Mouse (Mus musculus): ENCODE results near the gene Coro1b.

Gene Coro1b

GRCm38 (mm10) chr19:4148491-4148806 lies at the start of gene Coro1b:
Coro1b (plus strand) TSS chr19:4148619.
- peak; percentile 84 to 95 for DNase-seq (ENCODE audit: low spot score in 2 of 2)

GRCm38 (mm10) chr19:4099056-4099455 lies 49.4 kb upstream of the Coro1b start:
- DNase-seq (ENCODE audit: low spot score in 2 of 2), result peak in 1 of 2 experiments; percentile 95

DNA sequence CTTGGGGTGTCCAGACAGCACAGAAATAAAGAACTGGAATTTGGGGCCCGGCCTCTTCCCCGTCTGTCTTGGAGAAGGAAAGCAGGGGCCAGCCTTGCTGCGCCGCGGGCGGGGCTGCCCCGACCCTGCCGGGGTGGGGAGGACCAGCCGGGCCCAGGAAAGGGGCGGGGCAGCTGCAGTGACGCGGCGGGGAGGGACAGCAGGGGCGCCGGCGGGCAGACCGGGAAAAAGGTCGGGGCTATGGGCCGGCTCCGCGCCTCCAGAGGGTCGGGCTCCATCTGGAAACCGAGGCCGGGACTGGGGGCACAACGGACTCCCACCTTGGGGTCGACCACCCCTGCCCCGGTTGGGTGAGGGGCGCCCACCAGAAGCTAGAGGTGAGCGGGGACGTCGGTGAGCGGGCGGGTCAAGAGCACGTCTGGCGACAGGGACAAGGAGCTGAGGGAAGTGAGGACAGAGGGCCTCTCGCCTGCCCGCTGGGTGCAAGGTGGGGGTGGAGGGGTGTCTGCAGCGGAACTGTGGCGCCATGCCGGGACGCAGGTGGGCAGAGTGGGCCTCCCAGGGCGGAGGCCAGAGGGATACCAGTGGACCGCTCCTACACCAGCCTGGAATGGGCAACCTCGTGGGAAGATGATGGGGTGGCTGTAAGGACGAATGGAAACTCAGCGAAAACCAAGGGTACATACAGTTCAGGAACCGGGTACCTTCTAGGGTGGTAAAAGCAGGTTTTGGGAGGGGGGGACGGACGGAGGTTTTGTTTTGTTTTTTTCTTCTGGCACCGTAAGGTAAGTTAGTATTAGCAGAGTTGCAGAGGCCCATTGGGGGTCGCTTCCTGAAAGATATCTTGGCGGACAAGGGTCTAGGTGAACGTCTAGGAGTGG lies 48.3 kb upstream of the Coro1b start, which contains the start of gene Pitpnm1:
TSS of gene Pitpnm1 (plus strand) at position 162 of the 881 bp plus-strand sequence.
- peak in 1 of 2 experiments; percentile 49 for DNase-seq (ENCODE audit: low spot score in 2 of 2)

DNA sequence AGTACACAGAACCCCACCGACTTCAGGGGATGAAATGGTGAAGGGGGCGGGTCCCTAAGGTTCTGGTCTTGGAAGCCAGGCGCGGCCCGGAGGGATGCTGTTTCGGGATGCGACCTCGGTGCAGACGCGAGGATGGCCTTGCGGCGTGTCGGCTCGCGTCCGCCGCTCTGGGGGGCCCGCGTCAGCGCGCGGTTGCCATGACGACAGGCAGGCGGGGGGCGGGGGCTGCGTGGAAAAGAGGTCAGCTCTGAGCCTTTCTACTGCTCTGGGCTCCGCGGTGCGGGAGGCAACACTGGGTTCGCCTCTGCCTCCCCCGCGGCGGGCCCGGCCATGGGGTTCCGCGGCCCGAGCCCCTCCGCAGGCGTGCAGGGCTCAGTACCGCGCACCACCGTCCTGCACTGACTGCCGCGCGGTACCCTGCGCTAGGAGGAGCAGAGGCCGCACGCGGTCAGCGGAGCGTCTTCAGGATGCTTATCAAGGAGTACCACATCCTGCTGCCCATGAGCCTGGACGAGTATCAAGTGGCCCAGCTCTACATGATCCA lies 47.6 kb upstream of the Coro1b start:
- DNase-seq (ENCODE audit: low spot score in 2 of 2), result peak in 1 of 2 experiments; percentile 69

- DNase-seq (ENCODE audit: low spot score in 2 of 2), result no peak
Observed at GRCm38 (mm10) chr19:4101466-4101865, 47.0 kb upstream of the Coro1b start.

- no peak for DNase-seq (ENCODE audit: low spot score in 2 of 2)
Observed at GRCm38 (mm10) chr19:4102049-4102448, 46.4 kb upstream of the Coro1b start.

GRCm38 (mm10) chr19:4102626-4103025 lies 45.8 kb upstream of the Coro1b start:
- no peak for DNase-seq (ENCODE audit: low spot score in 2 of 2)

- DNase-seq (ENCODE audit: low spot score in 2 of 2), result no peak
Observed at GRCm38 (mm10) chr19:4103294-4103693, 45.1 kb upstream of the Coro1b start.

DNA sequence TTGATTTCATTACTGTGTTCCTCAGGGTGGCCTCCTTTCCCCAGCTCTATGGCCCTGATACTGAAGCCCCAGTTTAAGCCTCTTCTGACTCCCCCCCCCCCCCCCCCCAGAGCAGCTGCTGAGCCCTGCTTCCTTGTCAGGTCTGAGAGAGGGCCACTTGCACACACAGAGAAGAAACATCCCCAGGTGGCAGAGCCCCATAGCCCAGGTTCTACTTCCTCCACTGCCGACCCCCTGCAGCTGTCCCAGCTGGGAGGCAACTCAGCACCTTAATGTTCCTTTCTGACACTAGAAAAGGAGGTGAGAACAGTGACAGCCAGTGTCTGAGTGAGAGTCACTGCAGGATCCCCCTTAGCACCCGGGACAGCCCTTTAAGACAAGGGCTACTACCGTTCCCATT lies 44.6 kb upstream of the Coro1b start:
- DNase-seq (ENCODE audit: low spot score in 2 of 2), result no peak

DNA sequence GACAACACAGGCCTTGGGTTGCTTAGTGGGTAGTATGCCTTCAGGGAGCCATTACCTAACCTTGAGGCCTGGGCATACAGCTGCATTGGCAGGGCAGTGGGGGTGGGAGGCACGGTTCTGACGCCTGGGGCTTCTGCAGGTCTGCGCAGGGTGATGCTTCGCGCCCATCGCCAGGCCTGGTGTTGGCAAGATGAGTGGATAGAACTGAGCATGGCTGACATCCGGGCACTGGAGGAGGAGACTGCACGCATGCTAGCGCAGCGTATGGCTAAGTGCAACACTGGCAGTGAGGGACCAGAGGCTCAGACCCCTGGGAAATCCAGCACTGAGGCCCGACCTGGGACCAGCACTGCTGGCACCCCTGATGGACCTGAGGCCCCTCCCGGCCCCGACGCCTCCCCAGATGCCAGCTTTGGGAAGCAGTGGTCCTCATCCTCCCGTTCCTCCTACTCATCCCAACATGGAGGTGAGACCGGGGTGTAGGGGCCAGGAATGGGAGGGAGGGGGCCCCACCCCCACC lies 43.7 kb upstream of the Coro1b start:
- DNase-seq (ENCODE audit: low spot score in 2 of 2), result no peak

- DNase-seq (ENCODE audit: low spot score in 2 of 2), result no peak
Observed at GRCm38 (mm10) chr19:4106654-4107053, 41.8 kb upstream of the Coro1b start.

DNA sequence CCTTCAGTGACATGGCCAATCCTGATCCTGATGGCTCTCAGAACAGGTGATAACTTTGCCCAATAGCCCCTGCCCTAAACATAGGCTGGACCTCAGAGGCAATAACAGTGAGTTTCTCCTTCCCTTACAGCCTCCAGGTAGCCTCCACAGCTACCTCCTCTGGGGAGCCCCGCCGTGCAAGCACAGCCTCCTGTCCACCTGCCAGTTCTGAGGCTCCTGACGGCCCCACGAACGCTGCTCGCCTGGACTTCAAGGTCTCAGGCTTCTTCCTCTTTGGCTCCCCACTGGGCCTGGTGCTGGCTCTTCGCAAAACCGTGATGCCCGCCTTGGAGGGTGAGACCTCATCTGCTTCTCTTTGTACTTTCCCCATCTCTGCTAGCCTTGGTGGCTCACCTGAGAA lies 39.9 kb upstream of the Coro1b start:
- no peak for DNase-seq (ENCODE audit: low spot score in 2 of 2)

DNA sequence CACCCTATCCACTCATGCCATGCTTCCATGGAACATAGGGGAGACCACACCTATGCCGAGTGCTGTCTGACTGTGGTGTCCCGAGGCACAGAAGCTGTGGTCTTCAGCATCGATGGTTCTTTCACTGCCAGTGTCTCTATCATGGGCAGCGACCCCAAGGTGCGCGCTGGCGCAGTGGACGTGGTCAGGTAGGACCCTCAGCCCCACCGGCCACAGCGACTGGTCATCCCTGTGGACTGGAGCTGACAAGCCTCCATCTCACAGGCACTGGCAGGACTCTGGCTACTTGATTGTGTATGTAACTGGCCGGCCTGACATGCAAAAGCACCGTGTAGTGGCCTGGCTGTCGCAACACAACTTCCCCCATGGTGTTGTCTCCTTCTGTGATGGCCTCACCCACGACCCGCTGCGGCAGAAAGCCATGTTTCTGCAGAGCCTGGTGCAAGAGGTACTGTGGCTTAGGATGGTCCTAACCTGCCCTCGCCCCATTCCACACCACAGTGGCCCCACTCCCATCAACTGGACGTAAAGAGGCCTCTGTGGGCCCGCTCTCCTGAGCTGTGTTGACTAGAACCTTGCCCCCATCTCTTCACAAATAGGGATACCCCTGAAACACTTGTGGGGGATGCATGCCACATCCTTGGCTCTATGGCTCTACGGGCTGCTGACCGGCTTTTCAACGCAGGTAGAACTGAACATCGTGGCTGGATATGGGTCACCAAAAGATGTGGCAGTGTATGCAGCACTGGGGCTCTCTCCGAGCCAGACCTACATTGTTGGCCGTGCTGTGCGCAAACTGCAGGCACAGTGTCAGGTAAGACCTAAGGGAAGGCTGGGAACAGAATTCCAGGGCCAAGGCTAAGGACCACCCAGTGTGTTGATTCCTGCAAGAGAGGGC lies 36.1 kb upstream of the Coro1b start:
- no peak for DNase-seq (ENCODE audit: low spot score in 2 of 2)

DNA sequence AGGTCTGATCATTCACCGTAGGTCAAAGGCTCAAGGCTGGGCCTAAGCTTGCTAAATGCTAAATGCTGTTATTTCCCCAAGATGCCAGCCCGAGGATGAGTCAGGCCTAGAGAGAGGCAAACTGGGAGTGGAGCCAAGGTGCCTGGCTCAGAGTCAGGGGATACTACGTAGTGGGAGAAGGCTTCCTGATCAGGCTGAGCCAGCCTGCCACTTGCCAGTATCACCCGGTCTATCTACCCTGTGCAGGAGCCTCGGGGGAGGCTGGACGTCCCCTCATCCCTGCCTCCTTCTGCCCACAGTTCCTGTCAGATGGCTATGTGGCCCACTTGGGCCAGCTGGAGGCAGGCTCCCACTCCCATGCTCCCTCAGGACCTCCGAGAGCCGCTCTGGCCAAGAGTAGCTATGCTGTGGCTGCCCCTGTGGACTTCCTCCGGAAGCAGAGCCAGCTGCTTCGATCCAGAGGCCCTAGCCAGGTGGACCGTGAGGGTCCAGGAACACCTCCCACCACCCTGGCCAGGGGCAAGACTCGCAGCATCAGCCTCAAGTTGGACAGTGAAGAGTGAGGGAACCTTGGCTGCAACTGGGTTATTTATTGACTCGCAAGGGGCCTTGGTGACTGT lies 35.1 kb upstream of the Coro1b start:
- DNase-seq (ENCODE audit: low spot score in 2 of 2), result peak in 1 of 2 experiments; percentile 91

GRCm38 (mm10) chr19:4113806-4114230 lies 34.6 kb upstream of the Coro1b start:
- DNase-seq (ENCODE audit: low spot score in 2 of 2), result no peak

DNA sequence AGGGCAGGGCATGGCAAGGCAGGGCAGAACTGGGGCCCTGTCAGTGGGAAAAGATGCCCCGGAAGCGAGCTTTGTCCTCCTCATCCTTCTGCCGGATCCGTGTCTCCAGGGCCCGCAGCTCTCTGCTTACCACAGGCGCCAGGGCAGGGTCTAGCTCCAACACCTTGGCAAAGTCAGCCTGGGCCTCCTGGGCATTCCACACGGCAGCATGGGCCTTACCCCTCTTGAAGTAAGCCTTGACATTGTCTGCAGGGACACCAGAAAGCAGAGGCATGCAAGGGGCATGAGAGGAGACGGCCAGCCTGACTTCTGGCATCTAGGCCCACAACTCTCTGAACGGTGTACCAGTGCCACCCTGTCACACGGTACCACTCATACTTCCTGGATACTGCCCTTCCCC lies 33.9 kb upstream of the Coro1b start:
- DNase-seq (ENCODE audit: low spot score in 2 of 2), result no peak

DNA sequence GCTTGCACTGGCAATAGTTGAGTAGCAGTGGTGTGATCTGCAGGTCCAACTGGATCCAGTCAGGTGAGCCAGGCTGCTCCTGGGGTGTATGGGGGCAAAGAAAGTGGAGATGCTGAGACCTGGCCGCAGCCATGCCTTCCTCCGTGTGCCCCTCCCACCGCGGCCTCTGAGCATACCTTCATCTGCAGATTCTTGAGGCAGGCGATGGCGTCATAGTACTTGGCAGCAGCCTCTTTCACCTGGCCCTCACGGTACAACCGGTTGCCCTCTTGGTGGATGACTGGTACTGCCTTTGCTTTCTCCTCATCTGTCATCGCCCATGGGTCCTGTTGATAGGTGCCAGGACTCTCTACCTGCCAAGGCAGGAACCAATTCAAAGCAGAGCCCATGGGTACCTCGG lies 33.3 kb upstream of the Coro1b start:
- no peak for DNase-seq (ENCODE audit: low spot score in 2 of 2)

DNA sequence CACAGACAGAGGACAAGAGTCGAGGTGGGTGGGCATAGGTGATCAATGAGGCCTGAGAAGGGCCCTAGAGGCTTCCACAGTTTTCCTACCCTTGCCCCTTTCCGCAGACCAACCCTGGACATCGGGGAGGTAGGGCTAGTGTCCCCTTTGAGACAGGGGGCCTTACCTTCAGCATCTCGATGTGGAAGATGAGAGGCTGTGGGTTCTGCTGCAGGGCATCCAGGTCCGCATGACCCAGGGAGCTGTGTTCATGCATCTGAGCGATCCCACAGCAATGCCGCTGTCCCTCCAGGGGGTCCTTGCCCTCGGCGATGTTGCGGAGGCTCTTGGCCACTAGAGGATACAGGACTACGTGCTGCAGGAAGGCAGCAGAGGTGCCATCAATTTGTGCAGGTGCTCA lies 32.6 kb upstream of the Coro1b start:
- DNase-seq (ENCODE audit: low spot score in 2 of 2), result no peak

GRCm38 (mm10) chr19:4117006-4117405 lies 31.4 kb upstream of the Coro1b start:
- DNase-seq (ENCODE audit: low spot score in 2 of 2), result no peak

DNA sequence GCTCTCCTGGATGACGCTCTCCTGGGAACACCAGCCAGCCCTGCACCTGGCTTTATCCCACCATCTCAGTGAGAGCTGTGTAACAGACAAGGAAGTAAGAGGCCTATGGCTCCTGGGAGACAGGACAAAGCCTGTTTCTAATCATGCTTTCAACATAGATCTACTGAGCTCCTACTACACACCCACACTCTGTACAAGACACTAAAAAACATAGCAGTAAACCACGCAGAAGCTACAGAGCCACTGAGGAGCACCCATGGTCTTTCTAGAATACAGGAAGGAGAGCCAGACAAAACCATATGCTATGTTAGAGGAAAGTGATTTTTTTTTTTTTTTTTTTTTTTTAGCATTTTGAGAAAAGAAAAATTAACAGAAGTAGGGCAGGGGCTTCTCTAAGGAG lies 30.1 kb upstream of the Coro1b start:
- DNase-seq (ENCODE audit: low spot score in 2 of 2), result no peak

DNA sequence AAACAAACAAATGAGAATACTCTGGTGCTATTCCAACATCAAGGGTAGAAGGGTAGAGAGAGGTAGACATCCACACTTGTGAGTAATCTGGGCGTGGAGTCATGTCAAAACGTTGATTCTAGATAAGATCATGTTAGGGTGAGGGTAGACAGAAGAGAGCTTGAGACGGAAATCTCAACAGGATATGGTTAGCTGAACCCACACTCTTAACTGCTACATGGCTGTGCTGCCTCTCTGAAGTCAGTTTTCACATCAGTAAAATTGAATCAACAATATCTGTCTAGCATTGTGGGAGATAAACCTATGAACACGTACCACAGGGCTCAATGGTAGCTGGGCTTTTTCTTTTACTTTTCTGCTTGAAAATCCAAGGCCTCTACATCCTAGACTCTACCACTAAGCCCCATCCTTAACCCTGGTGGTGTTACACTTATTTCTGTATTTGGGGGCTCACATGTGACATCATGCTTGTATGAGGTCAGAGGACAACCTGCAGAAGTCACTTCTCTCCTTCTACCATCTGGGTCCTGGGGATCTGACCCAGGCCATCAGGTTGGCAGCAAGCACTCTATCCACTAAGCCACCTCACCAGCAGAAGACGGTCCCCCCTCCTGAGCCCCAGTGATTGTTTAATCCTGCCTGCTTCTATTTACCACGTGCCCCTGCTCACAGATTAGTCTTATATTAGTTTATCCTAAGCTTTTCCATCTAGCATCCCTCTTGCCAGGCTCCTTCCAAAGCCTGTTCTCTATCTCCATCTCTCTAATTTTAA lies 28.5 kb upstream of the Coro1b start:
- no peak for DNase-seq (ENCODE audit: low spot score in 2 of 2)
